Mouse (Mus musculus) kidney, embryonic 15.5 days (tissue): ENCODE data around the gene Cox8c. TPM values are rescaled to one million over a fixed set of nuclear protein-coding genes. Genes with fewer than 3 reads are reported as not detected.

Source experiments
- ATAC-seq: fragments of 200-750 bp; cut with Nextera tagmentation; replicated peaks from 2 replicates; pipeline ENCODE4 v1.8.0; 2017; ENCODE audit warnings: moderate TSS enrichment; ENCODE audit not compliant: low FRiP score
- H3K27ac ChIP-seq: fragments of 300-500 bp; sonication (generic); 2 replicates; pipeline ENCODE4 v1.5.1; 2015; ENCODE audit warnings: mild to moderate bottlenecking, inconsistent platforms
- H3K27me3 ChIP-seq: fragments of 300-500 bp; sonication (generic); 2 replicates; pipeline ENCODE4 v1.6.1; 2015; ENCODE audit warnings: inconsistent platforms
- H3K36me3 ChIP-seq: fragments of 300-500 bp; sonication (generic); 2 replicates; pipeline ENCODE4 v1.6.1; 2015; ENCODE audit warnings: inconsistent platforms
- H3K4me1 ChIP-seq: fragments of 300-500 bp; sonication (generic); 2 replicates; pipeline ENCODE4 v1.6.1; 2015; ENCODE audit warnings: inconsistent platforms
- H3K4me2 ChIP-seq: fragments of 300-500 bp; sonication (generic); 2 replicates; pipeline ENCODE4 v1.6.1; 2015; ENCODE audit warnings: moderate library complexity, mild to moderate bottlenecking, inconsistent platforms
- H3K4me3 ChIP-seq: fragments of 300-500 bp; sonication (generic); replicated peaks from 2 replicates; pipeline ENCODE4 v1.5.1; 2015; ENCODE audit warnings: mild to moderate bottlenecking, inconsistent platforms
- H3K9ac ChIP-seq: fragments of 300-500 bp; sonication (generic); 2 replicates; pipeline ENCODE4 v1.6.1; 2015; ENCODE audit warnings: mild to moderate bottlenecking, inconsistent platforms
- H3K9me3 ChIP-seq: fragments of 300-500 bp; sonication (generic); replicated peaks from 2 replicates; pipeline ENCODE4 v1.6.1; 2016; ENCODE audit warnings: inconsistent platforms
- WGBS: fragments of 180-500 bp; shearing (Covaris S2); methylation state at CpG from one replicate; pipeline ENCODE4 v1.1.7; 2015; ENCODE audit warnings: mixed read lengths; 5-methylcytosine and 5-hydroxymethylcytosine counted together
- polyA plus RNA-seq: library from polyadenylated mRNA; unstranded; fragments of >200 nt; fragmentation: Nextera tagmentation; extraction: Ambion mirVana; gene quantifications from 2 replicates; pipeline ENCODE4 v1.2.1, GENCODE M21; 2015

The Cox8c gene
- polyA plus RNA-seq, 1 experiment from 2014 or later, result not detected

DNA sequence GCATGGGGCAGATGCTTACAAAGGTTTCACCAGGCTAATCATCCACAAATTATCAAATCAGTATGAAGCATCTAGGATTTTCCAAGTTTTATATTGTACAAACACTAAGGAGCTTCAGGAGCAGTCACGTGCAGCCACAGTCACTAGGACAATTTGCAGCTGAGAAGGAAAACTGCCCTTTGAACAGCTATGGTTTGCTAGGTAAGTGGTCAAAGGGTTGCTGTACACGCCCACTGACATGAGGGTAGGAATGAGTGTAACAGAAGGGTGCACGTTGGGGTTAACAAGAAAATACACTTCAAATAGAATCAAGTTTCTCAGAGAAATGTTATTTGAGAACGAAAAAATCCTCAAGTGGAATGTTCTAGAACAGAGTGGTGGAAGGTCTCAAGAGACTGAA, 30.6 kb downstream of the Cox8c start:
- no peak overlapping the region for H3K27ac ChIP-seq
- H3K27me3 ChIP-seq, result no peaks in the 10 kb centered on the region
- H3K4me2 ChIP-seq, result no peak overlapping the region
- H3K9me3 ChIP-seq, result no peaks in the 10 kb centered on the region
- no peaks in the 10 kb centered on the region for H3K4me1 ChIP-seq
- H3K4me3 ChIP-seq, result no peak overlapping the region
- no peak for ATAC-seq
- no peak overlapping the region for H3K9ac ChIP-seq
- 60% methylated on average over 4 of the region's 4 CpGs for WGBS
- H3K36me3 ChIP-seq, result no peaks in the 10 kb centered on the region

DNA sequence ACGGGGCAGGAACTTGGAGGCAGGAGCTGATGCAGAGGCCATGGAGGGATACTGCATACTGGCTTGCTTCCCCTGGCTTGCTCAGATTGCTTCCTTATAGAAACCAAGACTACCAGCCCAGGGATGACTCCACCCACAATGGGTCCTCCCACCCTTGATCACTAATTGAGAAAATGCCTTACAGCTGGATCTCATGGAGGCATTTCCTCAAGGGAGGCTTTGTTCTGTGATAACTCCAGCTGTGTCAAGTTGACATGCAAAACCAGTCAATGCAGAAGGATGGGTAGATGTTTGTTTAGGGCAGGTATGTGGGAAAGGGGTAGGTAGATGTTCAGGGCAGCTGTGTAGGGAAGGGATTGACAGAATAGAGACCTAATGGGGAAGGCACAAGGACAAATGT, 31.2 kb downstream of the Cox8c start:
- Histone ChIP-seq H3K36me3 (no peaks in the 10 kb centered on the region), H3K4me1 (no peaks in the 10 kb centered on the region), H3K9me3 (no peaks in the 10 kb centered on the region), H3K4me3 (no peak overlapping the region), H3K27ac (no peak overlapping the region), H3K4me2 (no peak overlapping the region), H3K27me3 (no peaks in the 10 kb centered on the region), H3K9ac (no peak overlapping the region)
- no peak for ATAC-seq
- 60% methylated on average over 1 of the region's 1 CpGs for WGBS

DNA sequence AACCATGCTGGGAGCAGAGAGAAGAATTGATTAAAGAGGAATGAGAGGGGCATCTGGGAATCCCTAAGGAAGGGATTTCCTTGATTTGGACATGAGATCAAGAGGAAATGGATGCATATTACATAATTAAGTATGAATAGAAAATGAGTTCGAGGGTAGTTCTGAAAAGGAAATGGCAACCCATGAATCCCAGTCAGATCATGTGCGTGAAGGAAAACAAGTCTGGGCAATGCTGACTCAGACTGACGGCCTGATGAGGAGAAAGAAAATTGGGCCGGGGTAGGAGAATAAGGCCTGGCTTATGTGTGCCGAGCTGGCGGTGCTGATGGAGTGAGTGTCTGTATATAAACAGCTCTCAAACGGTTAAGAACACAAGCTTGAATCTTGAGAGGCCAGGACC, 31.7 kb downstream of the Cox8c start:
- WGBS, result 88% methylated on average over 7 of the region's 7 CpGs
- no peak overlapping the region for H3K9ac ChIP-seq
- H3K4me3 ChIP-seq, result no peak overlapping the region
- no peaks in the 10 kb centered on the region for H3K9me3 ChIP-seq
- H3K4me1 ChIP-seq, result no peaks in the 10 kb centered on the region
- no peak overlapping the region for H3K27ac ChIP-seq
- no peaks in the 10 kb centered on the region for H3K27me3 ChIP-seq
- H3K36me3 ChIP-seq, result no peaks in the 10 kb centered on the region
- no peak overlapping the region for H3K4me2 ChIP-seq
- ATAC-seq, result no peak

DNA sequence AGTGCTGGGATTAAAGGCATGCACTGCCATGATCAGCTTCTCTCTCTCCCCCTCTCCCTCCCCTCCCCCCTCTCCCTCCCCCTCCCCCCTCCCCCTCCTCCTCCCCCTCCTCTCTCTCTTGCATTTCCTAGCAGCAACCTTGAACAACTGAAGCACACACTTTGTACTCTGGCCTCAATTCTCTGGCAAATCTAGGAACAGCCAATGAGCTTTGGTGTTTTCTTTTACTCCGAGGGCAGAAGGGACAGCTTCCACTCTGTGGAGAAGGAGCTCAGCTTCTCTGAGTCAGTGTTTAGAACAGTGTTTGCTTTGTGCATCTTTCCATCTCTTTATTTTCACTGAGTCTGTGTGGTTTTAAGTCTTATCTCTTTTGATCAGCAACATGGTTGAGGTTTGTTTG, 36.8 kb downstream of the Cox8c start:
- Histone ChIP-seq H3K9me3 (no peaks in the 10 kb centered on the region), H3K4me2 (no peak overlapping the region), H3K9ac (no peak overlapping the region), H3K27ac (no peak overlapping the region), H3K4me1 (no peaks in the 10 kb centered on the region), H3K36me3 (no peaks in the 10 kb centered on the region), H3K27me3 (no peaks in the 10 kb centered on the region), H3K4me3 (no peak overlapping the region)
- 30% methylated on average over 1 of the region's 1 CpGs for WGBS
- ATAC-seq, result no peak

DNA sequence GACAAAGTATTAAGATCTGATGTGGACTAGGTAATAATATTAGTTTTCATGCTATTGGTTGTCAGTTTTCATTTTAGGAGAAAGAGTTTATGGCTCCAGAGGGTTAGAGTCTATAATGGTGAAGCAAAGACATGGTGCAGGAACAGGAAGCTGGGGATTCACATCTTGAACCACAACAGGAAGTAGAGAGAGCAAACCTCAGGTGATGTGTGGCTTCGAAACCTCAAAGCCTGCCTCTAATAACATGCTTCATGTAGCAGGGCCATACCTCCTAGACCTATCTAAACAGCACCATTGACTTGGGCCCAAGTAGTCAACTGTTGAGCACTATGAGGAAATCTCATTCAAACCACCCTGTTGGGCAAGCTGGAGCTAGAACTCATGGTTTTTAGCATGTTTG, 46.5 kb downstream of the Cox8c start:
- H3K27me3 ChIP-seq, result peaks cover 17% of the 10 kb centered on the region
- no peak for ATAC-seq
- no peak overlapping the region for H3K27ac ChIP-seq
- no peak overlapping the region for H3K4me2 ChIP-seq
- no peaks in the 10 kb centered on the region for H3K36me3 ChIP-seq
- no peak overlapping the region for H3K4me3 ChIP-seq
- no peaks in the 10 kb centered on the region for H3K9me3 ChIP-seq
- no peak overlapping the region for H3K9ac ChIP-seq
- WGBS, result 83% methylated on average over 1 of the region's 1 CpGs
- peaks cover 12% of the 10 kb centered on the region for H3K4me1 ChIP-seq

DNA sequence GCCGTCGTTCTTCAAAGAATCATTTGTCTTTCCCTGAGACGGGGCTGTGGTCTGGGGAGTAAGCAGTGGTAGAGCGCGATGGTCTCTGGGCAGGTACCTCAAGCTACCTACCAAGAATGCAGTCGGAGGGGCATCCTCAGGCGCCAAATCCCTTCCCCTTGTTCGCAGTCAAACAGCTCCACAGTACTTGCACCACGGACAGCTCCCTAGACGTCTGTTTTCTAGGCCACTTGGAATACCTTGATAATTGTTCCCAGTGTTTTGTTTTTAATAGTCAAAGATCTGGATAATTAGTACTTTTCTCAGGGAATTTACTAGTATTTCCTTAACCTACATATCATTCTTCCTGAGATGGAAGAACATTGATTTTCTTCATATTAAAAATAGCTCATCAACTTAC, 48.7 kb downstream of the Cox8c start:
- 24% methylated on average over 10 of the region's 10 CpGs for WGBS
- no peak for ATAC-seq
- H3K4me2 ChIP-seq, result no peak overlapping the region

DNA sequence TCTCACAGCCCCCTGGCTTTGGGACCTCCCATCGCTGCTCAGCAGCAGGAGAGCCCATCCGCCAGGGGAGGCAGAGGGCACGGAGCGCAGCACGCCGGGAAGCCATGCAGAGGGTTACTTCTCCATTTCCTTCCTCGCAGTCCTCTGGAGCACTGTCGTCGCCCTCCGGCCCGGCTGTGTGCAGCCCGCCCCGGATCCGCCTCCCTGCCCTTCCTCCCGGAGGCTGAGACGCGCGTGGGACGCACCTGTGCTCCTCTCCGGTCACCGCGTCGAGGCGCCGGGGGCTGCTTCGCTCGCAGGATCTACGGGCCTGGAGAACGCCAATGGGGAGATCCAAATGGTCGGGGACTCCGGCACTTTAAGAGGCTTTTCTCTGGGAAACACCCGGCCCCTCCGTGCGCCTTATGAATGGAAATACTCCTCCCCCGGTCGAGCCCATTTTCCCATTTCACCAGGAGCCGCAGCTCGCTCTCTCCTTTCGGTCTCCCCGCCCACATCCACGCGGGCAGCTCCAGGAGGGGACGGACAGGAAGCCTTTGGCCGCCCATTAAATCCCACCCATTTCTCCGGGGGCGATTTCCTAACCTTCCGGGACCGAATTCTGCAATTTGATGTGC, 49.8 kb downstream of the Cox8c start, which contains the start of gene Unc79:
TSS of gene Unc79 (plus strand) at position 82 of the 617 bp plus-strand sequence.
- H3K4me3 ChIP-seq, result peak within 1 kb of the TSS; percentile 52
- peak within 1 kb of the TSS; percentile 6; the same call in 1 of the 2 replicates for H3K9ac ChIP-seq

More for the DNA sequence above, 48.7 kb downstream of the Cox8c start:
- Histone ChIP-seq H3K27me3 (peaks cover 17% of the 10 kb centered on the region), H3K9ac (no peak overlapping the region), H3K4me3 (no peak overlapping the region), H3K4me1 (peaks cover 12% of the 10 kb centered on the region), H3K27ac (no peak overlapping the region), H3K36me3 (no peaks in the 10 kb centered on the region), H3K9me3 (no peaks in the 10 kb centered on the region)

DNA sequence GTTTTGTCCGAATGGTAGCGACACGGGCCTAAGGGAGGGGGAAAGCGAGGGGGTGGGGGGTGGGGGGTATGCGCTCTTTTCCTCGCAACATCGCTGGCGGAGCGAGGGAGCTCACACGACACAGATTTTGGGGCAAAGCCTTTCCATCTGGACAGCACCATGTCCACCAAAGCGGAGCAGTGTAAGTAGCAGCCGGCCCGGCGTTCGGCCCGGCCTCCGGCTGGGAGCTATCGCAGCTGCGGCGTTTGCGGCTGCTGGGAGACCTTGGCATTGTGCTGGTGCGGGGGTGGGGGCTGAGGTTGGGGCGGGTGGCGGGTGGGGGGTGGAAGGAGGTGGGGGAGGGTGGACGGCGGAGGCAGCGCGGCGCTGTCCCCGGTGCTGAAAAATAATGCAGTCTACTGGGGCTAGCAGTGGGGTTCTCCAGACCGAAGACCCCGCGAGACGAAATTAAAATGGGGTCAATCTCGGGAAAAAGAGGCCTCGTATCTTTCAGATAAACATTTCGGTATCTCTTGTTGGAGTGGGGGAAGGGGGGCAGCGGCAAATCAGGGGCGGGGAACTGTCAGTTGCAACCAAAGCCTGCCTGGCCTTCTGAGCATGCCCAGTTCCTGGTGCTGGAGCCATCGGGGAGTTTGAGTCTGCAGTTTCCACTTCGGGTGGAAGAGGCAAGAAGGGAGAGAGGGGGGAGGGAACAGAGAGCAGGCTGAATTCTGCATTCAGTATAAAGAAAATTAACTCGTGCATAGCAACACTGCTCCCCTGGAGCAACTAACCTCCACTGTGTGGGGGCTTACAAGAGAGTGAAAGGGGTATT, 50.5 kb downstream of the Cox8c start:
- H3K4me3 ChIP-seq, result peak overlapping the region; percentile 52
- H3K9ac ChIP-seq, result no peak overlapping the region
- peak overlapping the region; percentile 95 for H3K4me2 ChIP-seq
- H3K4me1 ChIP-seq, result peaks cover 12% of the 10 kb centered on the region
- ATAC-seq, result peak; percentile 91
- no peaks in the 10 kb centered on the region for H3K36me3 ChIP-seq
- WGBS, result 1% methylated on average over 41 of the region's 42 CpGs
- peaks cover 17% of the 10 kb centered on the region for H3K27me3 ChIP-seq
- H3K9me3 ChIP-seq, result no peaks in the 10 kb centered on the region
- no peak overlapping the region for H3K27ac ChIP-seq

More for the DNA sequence above, 49.8 kb downstream of the Cox8c start, which contains the start of gene Unc79:
- peaks cover 12% of the 10 kb centered on the region for H3K4me1 ChIP-seq
- peak within 1 kb of the TSS; percentile 95 for H3K4me2 ChIP-seq
- WGBS, result under 1% methylated on average over 48 of the region's 48 CpGs
- H3K9me3 ChIP-seq, result no peaks in the 10 kb centered on the region
- peaks cover 17% of the 10 kb centered on the region for H3K27me3 ChIP-seq
- H3K36me3 ChIP-seq, result no peaks in the 10 kb centered on the region
- no peak within 1 kb of the TSS for H3K27ac ChIP-seq
- ATAC-seq, result peak; percentile 81

Other genes starting within 250 kb of the Cox8c start
- 18.9 and 20.8 TPM in 2 replicates for gene Itpk1, start 194.4 kb upstream of the Cox8c start, polyA plus RNA-seq
- gene Moap1, start 155.7 kb upstream of the Cox8c start, polyA plus RNA-seq, result 24.5 and 25.4 TPM in 2 replicates
- gene Tmem251, start 155.6 kb upstream of the Cox8c start, polyA plus RNA-seq, result 10.0 and 10.8 TPM in 2 replicates
- not detected in 2 replicates for gene Gm28051, start 141.6 kb upstream of the Cox8c start, polyA plus RNA-seq
- 33.7 and 38.7 TPM in 2 replicates for gene Gon7, start 141.5 kb upstream of the Cox8c start, polyA plus RNA-seq
- 42.4 and 44.5 TPM in 2 replicates for gene Ubr7, start 141.3 kb upstream of the Cox8c start, polyA plus RNA-seq
- gene Gm20604, start 140.6 kb upstream of the Cox8c start, polyA plus RNA-seq, result 24.7 and 26.0 TPM in 2 replicates
- 18.5 and 19.1 TPM in 2 replicates for gene Btbd7, start 20.8 kb upstream of the Cox8c start, polyA plus RNA-seq
- 0.19 and 0.25 TPM in 2 replicates for gene Unc79, start 49.5 kb downstream of the Cox8c start, polyA plus RNA-seq